Mouse (Mus musculus): ENCODE data around the gene Psmb8. TPM values are rescaled to one million over a fixed set of nuclear protein-coding genes. Genes with fewer than 3 reads are reported as not detected.

Psmb8 gene
- total RNA-seq, 2 experiments from 2014 or later, result 36.2 to 74.2 TPM

- DNase-seq (ENCODE audit: low spot score in 2 of 2), result no peak
Observed at GRCm38 (mm10) chr17:34240916-34241315, 43.4 kb downstream of the Psmb8 start.

- no peak for DNase-seq (ENCODE audit: low spot score in 2 of 2)
Observed at GRCm38 (mm10) chr17:34244656-34245055, 47.1 kb downstream of the Psmb8 start.

- no peak for DNase-seq (ENCODE audit: low spot score in 2 of 2)
Observed at GRCm38 (mm10) chr17:34247047-34247446, 49.5 kb downstream of the Psmb8 start.

GRCm38 (mm10) chr17:34248764-34249163 is 51.2 kb downstream of the Psmb8 start:
- DNase-seq (ENCODE audit: low spot score in 2 of 2), result no peak

- DNase-seq (ENCODE audit: low spot score in 2 of 2), result no peak
Observed at GRCm38 (mm10) chr17:34249361-34249760, 51.8 kb downstream of the Psmb8 start.

GRCm38 (mm10) chr17:34249878-34250277 is 52.4 kb downstream of the Psmb8 start:
- DNase-seq (ENCODE audit: low spot score in 2 of 2), result no peak

Other genes starting within 250 kb of the Psmb8 start
- 1 to 10 TPM; 3.9 to 5.0 TPM for gene B3galt4, start 246.2 kb upstream of the Psmb8 start, total RNA-seq (2021)
- gene Vps52, start 241.9 kb upstream of the Psmb8 start, total RNA-seq (2021), result 10 to 100 TPM; 51.1 to 53.5 TPM
- gene Rps18, start 241.7 kb upstream of the Psmb8 start, total RNA-seq (2021), result 100 to 1,000 TPM; 672 to 676 TPM
- gene H2-K1, start 197.4 kb upstream of the Psmb8 start, total RNA-seq (2021), result 1,000 to 10,000 TPM in 1 of 2 experiments, 100 to 1,000 TPM in 1; 550 to 1,344 TPM
- 10 to 100 TPM; 43.9 to 45.5 TPM for gene Ring1, start 173.0 kb upstream of the Psmb8 start, total RNA-seq (2021)
- 100 to 1,000 TPM; 246 to 274 TPM for gene H2-Ke6, start 169.7 kb upstream of the Psmb8 start, total RNA-seq (2021)
- gene Slc39a7, start 166.0 kb upstream of the Psmb8 start, total RNA-seq (2021), result 100 to 1,000 TPM; 131 to 156 TPM
- 10 to 100 TPM; 55.9 to 58.2 TPM for gene Rxrb, start 165.9 kb upstream of the Psmb8 start, total RNA-seq (2021)
- 1 to 10 TPM; 1.4 to 1.9 TPM for gene Col11a2, start 158.3 kb upstream of the Psmb8 start, total RNA-seq (2021)
- gene H2-Oa, start 105.4 kb upstream of the Psmb8 start, total RNA-seq (2021), result under 1 TPM; 0.36 to 0.54 TPM
- 10 to 100 TPM; 14.7 to 21.0 TPM for gene H2-DMa, start 78.2 kb upstream of the Psmb8 start, total RNA-seq (2021)
- 100 to 1,000 TPM; 199 to 244 TPM for gene Brd2, start 75.1 kb upstream of the Psmb8 start, total RNA-seq (2021)
- gene H2-DMb2, start 54.4 kb upstream of the Psmb8 start, total RNA-seq (2021), result 1 to 10 TPM; 2.0 to 3.8 TPM
- 10 to 100 TPM in 1 of 2 experiments, 1 to 10 TPM in 1; 8.5 to 13.3 TPM for gene H2-DMb1, start 44.6 kb upstream of the Psmb8 start, total RNA-seq (2021)
- 10 to 100 TPM; 13.8 to 24.9 TPM for gene Tap1, start 10.2 kb upstream of the Psmb8 start, total RNA-seq (2021)
- 10 to 100 TPM; 15.2 to 31.6 TPM for gene Psmb9, start 10.0 kb upstream of the Psmb8 start, total RNA-seq (2021)
- gene Tap2, start 5.8 kb downstream of the Psmb8 start, total RNA-seq (2021), result 10 to 100 TPM; 51.6 to 60.9 TPM
- under 1 TPM; 0.40 to 0.99 TPM for gene H2-Ob, start 41.2 kb downstream of the Psmb8 start, total RNA-seq (2021)
- 100 to 1,000 TPM in 1 of 2 experiments, 10 to 100 TPM in 1; 90.9 to 173 TPM for gene H2-Ab1, start 60.0 kb downstream of the Psmb8 start, total RNA-seq (2021)
- 100 to 1,000 TPM; 119 to 219 TPM for gene H2-Aa, start 90.1 kb downstream of the Psmb8 start, total RNA-seq (2021)
- 100 to 1,000 TPM; 134 to 220 TPM for gene H2-Eb1, start 108.1 kb downstream of the Psmb8 start, total RNA-seq (2021)
- gene H2-Eb2, start 127.9 kb downstream of the Psmb8 start, total RNA-seq (2021), result not detected
- under 1 TPM; 0.27 to 0.38 TPM for gene Btnl2, start 157.1 kb downstream of the Psmb8 start, total RNA-seq (2021)
- gene Btnl1, start 179.4 kb downstream of the Psmb8 start, total RNA-seq (2021), result not detected
- 1 to 10 TPM; 2.4 to 3.7 TPM for gene BC051142, start 201.1 kb downstream of the Psmb8 start, total RNA-seq (2021)

Measured in adrenal gland, adult 18-20 months (tissue).